Mouse (Mus musculus): ENCODE results near the gene Krt25. TPM values are rescaled to one million over a fixed set of nuclear protein-coding genes. Genes with fewer than 3 reads are reported as not detected.

Gene Krt25
- total RNA-seq, 2 experiments from 2014 or later, result not detected

- ATAC-seq (replicated peaks; ENCODE audit: low FRiP score, poor library complexity, severe bottlenecking), result no peak
Observed at GRCm38 (mm10) chr11:99283334-99283733, 39.4 kb downstream of the Krt25 start.

GRCm38 (mm10) chr11:99281116-99281515, 41.6 kb downstream of the Krt25 start:
- no peak for ATAC-seq (replicated peaks; ENCODE audit: low FRiP score, poor library complexity, severe bottlenecking)

GRCm38 (mm10) chr11:99279986-99280385, 42.8 kb downstream of the Krt25 start:
- ATAC-seq (replicated peaks; ENCODE audit: low FRiP score, poor library complexity, severe bottlenecking), result no peak

GRCm38 (mm10) chr11:99276786-99277185, 46.0 kb downstream of the Krt25 start:
- no peak for ATAC-seq (replicated peaks; ENCODE audit: low FRiP score, poor library complexity, severe bottlenecking)

- ATAC-seq (replicated peaks; ENCODE audit: low FRiP score, poor library complexity, severe bottlenecking), result no peak
Observed at GRCm38 (mm10) chr11:99275624-99276023, 47.1 kb downstream of the Krt25 start.

GRCm38 (mm10) chr11:99272721-99273120, 50.0 kb downstream of the Krt25 start:
- no peak for ATAC-seq (replicated peaks; ENCODE audit: low FRiP score, poor library complexity, severe bottlenecking)

GRCm38 (mm10) chr11:99269192-99269591, 53.6 kb downstream of the Krt25 start:
- ATAC-seq (replicated peaks; ENCODE audit: low FRiP score, poor library complexity, severe bottlenecking), result no peak

GRCm38 (mm10) chr11:99265796-99266195, 57.0 kb downstream of the Krt25 start:
- ATAC-seq (replicated peaks; ENCODE audit: low FRiP score, poor library complexity, severe bottlenecking), result no peak

Other genes with a start within 250 kb of the Krt25 start
- gene Tns4, start 233.6 kb downstream of the Krt25 start, total RNA-seq (2015; ENCODE audit: low replicate concordance), result 0.77 TPM in 1 of 2 replicates, not detected in the other
- 0.42 TPM in 1 of 2 replicates, not detected in the other for gene Tns4, start 233.6 kb downstream of the Krt25 start, total RNA-seq (2017; ENCODE audit: low replicate concordance)
- gene Ccr7, start 167.9 kb downstream of the Krt25 start, total RNA-seq (2015; ENCODE audit: low replicate concordance), result 1.0 and 2.9 TPM in 2 replicates
- gene Ccr7, start 167.9 kb downstream of the Krt25 start, total RNA-seq (2017; ENCODE audit: low replicate concordance), result 0.60 and 0.98 TPM in 2 replicates
- 70.0 and 77.8 TPM in 2 replicates for gene Smarce1, start 91.9 kb downstream of the Krt25 start, total RNA-seq (2015; ENCODE audit: low replicate concordance)
- gene Smarce1, start 91.9 kb downstream of the Krt25 start, total RNA-seq (2017; ENCODE audit: low replicate concordance), result 133 and 177 TPM in 2 replicates
- gene Krt222, start 78.9 kb downstream of the Krt25 start, total RNA-seq (2015; ENCODE audit: low replicate concordance), result not detected in 2 replicates
- gene Krt222, start 78.9 kb downstream of the Krt25 start, total RNA-seq (2017; ENCODE audit: low replicate concordance), result 0.28 TPM in 1 of 2 replicates, not detected in the other
- gene Krt24, start 37.7 kb downstream of the Krt25 start, total RNA-seq (2015; ENCODE audit: low replicate concordance), result not detected in 2 replicates
- gene Krt24, start 37.7 kb downstream of the Krt25 start, total RNA-seq (2017; ENCODE audit: low replicate concordance), result not detected in 2 replicates
- gene Krt26, start 15.0 kb upstream of the Krt25 start, total RNA-seq (2015; ENCODE audit: low replicate concordance), result not detected in 2 replicates
- gene Krt26, start 15.0 kb upstream of the Krt25 start, total RNA-seq (2017; ENCODE audit: low replicate concordance), result not detected in 2 replicates
- gene Krt27, start 28.2 kb upstream of the Krt25 start, total RNA-seq (2015; ENCODE audit: low replicate concordance), result not detected in 2 replicates
- gene Krt27, start 28.2 kb upstream of the Krt25 start, total RNA-seq (2017; ENCODE audit: low replicate concordance), result not detected in 2 replicates
- not detected in 2 replicates for gene Krt28, start 52.0 kb upstream of the Krt25 start, total RNA-seq (2015; ENCODE audit: low replicate concordance)
- not detected in 2 replicates for gene Krt28, start 52.0 kb upstream of the Krt25 start, total RNA-seq (2017; ENCODE audit: low replicate concordance)
- gene Krt10, start 66.4 kb upstream of the Krt25 start, total RNA-seq (2015; ENCODE audit: low replicate concordance), result not detected in 2 replicates
- gene Krt10, start 66.4 kb upstream of the Krt25 start, total RNA-seq (2017; ENCODE audit: low replicate concordance), result not detected in 2 replicates
- not detected in 2 replicates for gene Krt12, start 99.3 kb upstream of the Krt25 start, total RNA-seq (2015; ENCODE audit: low replicate concordance)
- gene Krt12, start 99.3 kb upstream of the Krt25 start, total RNA-seq (2017; ENCODE audit: low replicate concordance), result not detected in 2 replicates
- not detected in 2 replicates for gene Krt20, start 115.2 kb upstream of the Krt25 start, total RNA-seq (2015; ENCODE audit: low replicate concordance)
- not detected in 2 replicates for gene Krt20, start 115.2 kb upstream of the Krt25 start, total RNA-seq (2017; ENCODE audit: low replicate concordance)
- gene Krt23, start 170.2 kb upstream of the Krt25 start, total RNA-seq (2015; ENCODE audit: low replicate concordance), result not detected in 2 replicates
- not detected in 2 replicates for gene Krt23, start 170.2 kb upstream of the Krt25 start, total RNA-seq (2017; ENCODE audit: low replicate concordance)
- not detected in 2 replicates for gene Krt39, start 198.4 kb upstream of the Krt25 start, total RNA-seq (2015; ENCODE audit: low replicate concordance)
- gene Krt39, start 198.4 kb upstream of the Krt25 start, total RNA-seq (2017; ENCODE audit: low replicate concordance), result 0.70 TPM in 1 of 2 replicates, not detected in the other
- gene Krt40, start 220.2 kb upstream of the Krt25 start, total RNA-seq (2015; ENCODE audit: low replicate concordance), result not detected in 2 replicates
- gene Krt40, start 220.2 kb upstream of the Krt25 start, total RNA-seq (2017; ENCODE audit: low replicate concordance), result not detected in 2 replicates
- not detected in 2 replicates for gene Krtap3-3, start 227.9 kb upstream of the Krt25 start, total RNA-seq (2015; ENCODE audit: low replicate concordance)
- not detected in 2 replicates for gene Krtap3-3, start 227.9 kb upstream of the Krt25 start, total RNA-seq (2017; ENCODE audit: low replicate concordance)
- not detected in 2 replicates for gene Krtap3-2, start 233.9 kb upstream of the Krt25 start, total RNA-seq (2015; ENCODE audit: low replicate concordance)
- gene Krtap3-2, start 233.9 kb upstream of the Krt25 start, total RNA-seq (2017; ENCODE audit: low replicate concordance), result not detected in 2 replicates
- gene Gm11939, start 236.5 kb upstream of the Krt25 start, total RNA-seq (2015; ENCODE audit: low replicate concordance), result not detected in 2 replicates
- gene Gm11939, start 236.5 kb upstream of the Krt25 start, total RNA-seq (2017; ENCODE audit: low replicate concordance), result not detected in 2 replicates
- gene Krtap3-1, start 243.7 kb upstream of the Krt25 start, total RNA-seq (2015; ENCODE audit: low replicate concordance), result not detected in 2 replicates
- not detected in 2 replicates for gene Krtap3-1, start 243.7 kb upstream of the Krt25 start, total RNA-seq (2017; ENCODE audit: low replicate concordance)

All from erythroblast, adult 5-6 weeks (primary cell).